Mouse (Mus musculus) embryonic fibroblast, embryonic 13.5 days (primary cell): ENCODE data around the gene Olfr1294. TPM values are rescaled to one million over a fixed set of nuclear protein-coding genes. Genes with fewer than 3 reads are reported as not detected.

Experiments
- H3K27ac ChIP-seq: 2 replicates; pipeline ENCODE4 v1.5.1; 2012; ENCODE audit warnings: low read length, control low read depth, inconsistent platforms; ENCODE audit not compliant: insufficient read depth
- H3K4me1 ChIP-seq: 2 replicates; pipeline ENCODE4 v1.6.1; 2011; ENCODE audit warnings: low read length; ENCODE audit not compliant: control insufficient read depth, insufficient read depth
- H3K4me3 ChIP-seq: 2 replicates; pipeline ENCODE4 v1.5.1; 2011; ENCODE audit warnings: mild to moderate bottlenecking, control low read depth, low read length; ENCODE audit not compliant: insufficient read depth
- CTCF ChIP-seq: IDR thresholded peaks from 2 replicates; pipeline ENCODE4 v1.5.1; 2011; ENCODE audit warnings: mild to moderate bottlenecking, control low read depth, low read length, moderate library complexity, borderline replicate concordance; ENCODE audit not compliant: insufficient read depth
- POLR2A ChIP-seq: IDR thresholded peaks from 2 replicates; pipeline ENCODE4 v1.6.1; 2011; ENCODE audit warnings: low read depth, mild to moderate bottlenecking, control low read depth, low read length, moderate library complexity
- polyA plus RNA-seq: library from polyadenylated mRNA; stranded (reverse); fragments of >200 nt; gene quantifications from 2 replicates; pipeline ENCODE4 v1.2.4, GENCODE M21; 2011; ENCODE audit warnings: low read depth; ENCODE audit not compliant: missing spikeins, insufficient read length

Gene Olfr1294
- not detected in 2 replicates for polyA plus RNA-seq

DNA sequence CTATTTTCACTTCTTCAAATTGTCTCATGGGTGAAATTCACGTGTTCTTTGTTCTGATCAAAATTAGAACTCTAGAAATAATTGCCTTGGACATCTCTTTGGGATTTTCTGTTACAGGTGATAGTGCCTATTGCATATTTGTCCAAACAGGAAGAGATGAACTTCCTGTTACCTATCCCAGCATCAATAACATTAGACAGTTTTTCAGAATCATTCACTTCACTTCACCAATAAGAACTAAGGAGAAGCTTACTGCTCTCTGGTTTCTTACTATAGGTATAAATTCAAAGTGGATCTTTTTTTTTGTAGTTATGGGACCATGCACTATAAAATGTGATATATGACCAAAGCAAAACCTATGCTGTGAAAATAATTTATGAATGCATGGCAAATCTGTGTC is at the start of gene Olfr1294:
Gene Olfr1294, minus strand, starts transcription at position 101 of the 400 bp plus-strand sequence.
- Histone ChIP-seq H3K27ac (no peak within 1 kb of the TSS), H3K4me3 (no peak within 1 kb of the TSS), H3K4me1 (no peaks in the 10 kb centered on the region)
- TF ChIP-seq POLR2A (no peak), CTCF (no peak)

DNA sequence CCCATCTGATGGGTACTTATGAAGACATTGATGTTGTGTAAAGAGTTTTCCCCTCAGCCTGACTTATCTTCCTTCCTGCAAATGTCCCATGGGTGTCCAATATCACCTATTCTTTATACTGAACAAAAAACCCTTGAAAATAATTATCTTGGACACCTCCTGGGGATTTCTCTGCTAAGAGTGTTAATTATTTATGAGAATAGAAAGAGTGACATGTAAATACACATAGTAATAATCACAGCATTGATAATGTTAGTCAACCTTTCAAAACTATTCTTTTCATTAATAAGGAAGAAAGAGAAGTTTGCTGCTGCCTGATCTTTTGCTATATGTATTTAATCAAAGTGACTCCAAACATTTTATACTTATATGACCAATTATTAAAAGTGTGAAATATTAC is 29.5 kb upstream of the Olfr1294 start, which contains the start of gene Olfr1295:
Gene Olfr1295, minus strand, starts transcription at position 101 of the 400 bp plus-strand sequence.
- no peak within 1 kb of the TSS for H3K27ac ChIP-seq
- H3K4me3 ChIP-seq: no peak within 1 kb of the TSS
- H3K4me1 ChIP-seq: no peaks in the 10 kb centered on the region
- no peak for TF ChIP-seq CTCF
- TF ChIP-seq POLR2A: no peak

DNA sequence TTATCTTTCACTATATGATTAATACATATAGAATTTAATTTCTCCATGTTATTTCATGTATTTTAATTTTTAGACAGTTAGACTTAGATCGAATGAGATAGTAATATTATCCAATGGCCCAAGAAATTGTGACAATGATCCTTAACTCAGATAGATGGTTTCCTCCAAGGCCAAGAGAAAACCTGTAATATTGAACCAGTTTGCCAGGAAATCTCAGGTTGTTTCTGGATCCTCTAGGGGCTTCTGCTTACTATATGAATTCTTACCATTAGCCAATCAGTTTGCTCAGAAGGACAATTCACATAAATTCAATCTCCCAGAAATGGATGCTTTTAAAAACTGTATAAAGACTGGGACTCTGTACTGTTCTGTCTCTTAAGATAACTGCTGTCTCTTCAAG is 15.2 kb downstream of the Olfr1294 start, which contains the start of gene Olfr1293-ps:
Gene Olfr1293-ps, plus strand, starts transcription at position 301 of the 400 bp plus-strand sequence.
- Histone ChIP-seq H3K4me1 (no peaks in the 10 kb centered on the region), H3K4me3 (no peak within 1 kb of the TSS), H3K27ac (no peak within 1 kb of the TSS)
- TF ChIP-seq CTCF: no peak
- no peak for TF ChIP-seq POLR2A

DNA sequence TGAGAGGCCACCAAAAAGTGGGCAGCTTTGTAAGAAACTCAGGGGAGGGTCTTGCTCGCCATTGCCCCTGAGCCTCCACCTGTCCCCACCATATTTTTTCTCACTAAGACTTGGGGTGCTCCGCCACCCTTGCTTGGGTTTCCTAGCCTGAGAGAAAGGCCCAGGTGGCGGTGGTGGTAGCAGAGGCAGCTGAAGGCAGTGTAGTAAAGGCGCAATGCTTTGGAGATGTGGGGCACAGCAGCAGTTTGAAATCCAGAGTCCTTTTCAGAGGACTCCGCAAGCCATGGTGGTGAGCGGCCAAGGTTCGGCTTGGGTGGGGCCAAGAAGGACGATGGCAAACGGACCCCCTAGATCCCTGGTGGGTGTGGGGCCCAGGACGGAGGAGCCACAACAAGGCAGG is 22.6 kb downstream of the Olfr1294 start:
- TF ChIP-seq CTCF (no peak), POLR2A (no peak)
- H3K27ac ChIP-seq: no peak overlapping the region
- no peak overlapping the region for H3K4me3 ChIP-seq
- H3K4me1 ChIP-seq: no peaks in the 10 kb centered on the region

- TF ChIP-seq CTCF (no peak), POLR2A (no peak)
- Histone ChIP-seq H3K4me3 (no peak within 1 kb of the TSS), H3K4me1 (no peaks in the 10 kb centered on the region), H3K27ac (no peak within 1 kb of the TSS)
Observed at GRCm38 (mm10) chr2:111496880-111497279, 43.2 kb downstream of the Olfr1294 start, which contains the start of gene Olfr1291-ps1. Gene Olfr1291-ps1, plus strand, starts transcription at chr2:111497180.

- Histone ChIP-seq H3K4me3 (no peak within 1 kb of the TSS), H3K27ac (no peak within 1 kb of the TSS), H3K4me1 (no peaks in the 10 kb centered on the region)
- no peak for TF ChIP-seq CTCF
- TF ChIP-seq POLR2A: no peak
Observed at GRCm38 (mm10) chr2:111493729-111494128, 46.4 kb downstream of the Olfr1294 start, which contains the start of gene Olfr1290. Gene Olfr1290, minus strand, starts transcription at chr2:111493829.

Other genes with a start within 250 kb of the Olfr1294 start
- gene Olfr1279, start 239.7 kb downstream of the Olfr1294 start, polyA plus RNA-seq: not detected in 2 replicates
- gene Olfr1280, start 226.3 kb downstream of the Olfr1294 start, polyA plus RNA-seq: not detected in 2 replicates
- gene Olfr1281, start 213.8 kb downstream of the Olfr1294 start, polyA plus RNA-seq: not detected in 2 replicates
- gene Olfr1282, start 204.2 kb downstream of the Olfr1294 start, polyA plus RNA-seq: not detected in 2 replicates
- not detected in 2 replicates for gene Olfr1283, start 173.5 kb downstream of the Olfr1294 start, polyA plus RNA-seq
- gene Olfr1284, start 164.8 kb downstream of the Olfr1294 start, polyA plus RNA-seq: not detected in 2 replicates
- not detected in 2 replicates for gene Olfr1286, start 117.2 kb downstream of the Olfr1294 start, polyA plus RNA-seq
- not detected in 2 replicates for gene Olfr1287, start 91.1 kb downstream of the Olfr1294 start, polyA plus RNA-seq
- not detected in 2 replicates for gene Olfr1288, start 66.2 kb downstream of the Olfr1294 start, polyA plus RNA-seq
- not detected in 2 replicates for gene Olfr1289, start 59.5 kb downstream of the Olfr1294 start, polyA plus RNA-seq
- gene Olfr1290, start 46.5 kb downstream of the Olfr1294 start, polyA plus RNA-seq: not detected in 2 replicates
- not detected in 2 replicates for gene Olfr1291-ps1, start 43.1 kb downstream of the Olfr1294 start, polyA plus RNA-seq
- gene Olfr1293-ps, start 15.1 kb downstream of the Olfr1294 start, polyA plus RNA-seq: not detected in 2 replicates
- not detected in 2 replicates for gene Olfr1295, start 29.4 kb upstream of the Olfr1294 start, polyA plus RNA-seq
- gene Olfr1297, start 86.2 kb upstream of the Olfr1294 start, polyA plus RNA-seq: not detected in 2 replicates
- not detected in 2 replicates for gene Olfr1298, start 108.9 kb upstream of the Olfr1294 start, polyA plus RNA-seq
- not detected in 2 replicates for gene Olfr1299, start 121.1 kb upstream of the Olfr1294 start, polyA plus RNA-seq
- not detected in 2 replicates for gene Olfr1301, start 210.7 kb upstream of the Olfr1294 start, polyA plus RNA-seq
- not detected in 2 replicates for gene Olfr1302, start 237.1 kb upstream of the Olfr1294 start, polyA plus RNA-seq